Mouse (Mus musculus): ENCODE results near the gene Olfr1274-ps.
"Not testable (repeated sequence)": the region's sequence is repeated elsewhere in the genome, so short reads cannot be mapped to it uniquely, and the experiment has no call there.

Olfr1274-ps gene

DNA sequence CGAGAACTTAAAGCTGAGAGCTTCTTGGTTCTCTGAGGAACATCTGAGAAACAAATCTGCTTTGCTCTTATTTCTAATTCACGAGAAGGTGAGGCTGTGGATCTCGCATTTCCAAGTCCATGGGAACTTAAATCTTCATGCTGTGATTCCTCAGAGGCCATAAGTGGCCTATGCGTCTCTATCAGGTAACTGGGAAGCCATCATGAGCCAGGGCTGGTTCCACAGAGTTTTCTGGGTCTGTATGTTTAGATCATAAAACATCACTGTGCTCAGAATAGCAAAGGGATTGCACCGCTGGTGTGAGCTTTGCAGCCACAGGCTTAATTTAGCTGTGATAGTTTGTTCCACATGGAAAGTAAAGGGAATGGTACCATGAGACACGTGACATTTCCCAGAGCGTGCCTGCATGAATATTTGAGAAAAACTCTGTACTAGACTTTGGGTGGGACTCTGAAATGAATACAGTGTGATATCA lies at the start of gene Olfr1274-ps:
Gene Olfr1274-ps, plus strand, starts transcription at position 51 of the 475 bp plus-strand sequence.
- DNase-seq (ENCODE audit: low spot score), result not testable (repeated sequence)

GRCm38 (mm10) chr2:90351047-90351446 lies 47.4 kb upstream of the Olfr1274-ps start:
- DNase-seq (ENCODE audit: low spot score), result not testable (repeated sequence)

DNA sequence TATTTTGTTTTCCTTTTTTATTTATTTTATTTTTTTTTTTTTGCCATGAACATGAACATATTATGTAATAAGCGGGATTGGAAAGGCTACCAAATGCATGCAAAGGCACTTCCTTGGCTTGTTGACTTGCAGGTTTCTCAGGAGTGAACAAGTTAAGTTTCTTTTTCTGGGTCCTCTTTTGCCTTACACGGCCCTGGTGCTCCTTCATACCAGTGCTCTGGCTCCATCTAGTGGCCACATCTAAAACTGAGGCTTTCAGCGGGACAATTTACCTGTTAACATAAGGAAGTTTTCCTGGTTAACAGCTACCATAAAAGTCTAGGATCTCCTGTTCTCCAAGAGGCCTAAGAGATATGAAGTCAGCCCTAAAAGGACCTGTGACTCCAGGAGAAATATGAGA lies 46.9 kb upstream of the Olfr1274-ps start:
- not testable (repeated sequence) for DNase-seq (ENCODE audit: low spot score)

GRCm38 (mm10) chr2:90359229-90359628 lies 39.3 kb upstream of the Olfr1274-ps start:
- not testable (repeated sequence) for DNase-seq (ENCODE audit: low spot score)

DNA sequence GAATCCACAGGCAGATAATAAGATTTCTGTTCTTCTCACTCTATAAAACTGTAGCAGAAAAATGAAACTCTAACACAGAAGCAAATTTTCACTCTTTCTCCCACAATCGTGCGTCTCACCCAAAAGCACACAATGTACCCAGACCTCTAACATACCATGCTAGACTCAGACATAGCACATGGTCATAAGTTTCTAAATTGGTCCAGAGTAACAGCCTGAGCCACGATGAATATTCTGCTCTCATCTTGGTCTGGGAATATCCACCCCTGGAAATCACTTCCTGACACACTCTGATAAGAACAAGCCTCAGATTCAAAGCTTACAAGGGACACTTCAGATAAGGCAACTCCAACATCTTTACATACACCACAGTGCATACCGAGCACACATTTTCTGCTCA lies 38.3 kb upstream of the Olfr1274-ps start:
- DNase-seq (ENCODE audit: low spot score), result not testable (repeated sequence)

- DNase-seq (ENCODE audit: low spot score), result not testable (repeated sequence)
These were observed 15.8 kb downstream of the Olfr1274-ps start for GRCm38 (mm10) chr2:90414110-90414821.

- DNase-seq (ENCODE audit: low spot score), result not testable (repeated sequence)
These were observed 23.8 kb downstream of the Olfr1274-ps start for GRCm38 (mm10) chr2:90422282-90422681.

DNA sequence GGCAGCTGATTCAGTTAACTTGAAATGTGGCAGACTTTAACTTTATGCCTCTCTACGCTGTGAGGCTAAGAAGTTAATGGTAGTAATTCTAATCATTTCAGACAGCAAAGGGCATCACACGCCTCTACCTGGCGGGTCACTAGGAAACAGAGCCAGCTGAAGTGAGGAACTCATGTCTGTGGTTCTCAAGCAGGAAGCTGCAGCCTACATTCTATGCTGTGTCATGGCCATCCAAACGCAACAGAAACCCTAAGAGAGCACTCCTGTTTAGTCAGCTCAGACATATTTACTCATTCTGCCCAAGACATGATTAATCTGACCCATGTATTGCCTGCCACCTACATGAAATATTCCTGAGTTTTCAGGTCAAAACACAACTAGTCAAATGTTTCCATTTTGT lies 26.5 kb downstream of the Olfr1274-ps start:
- DNase-seq (ENCODE audit: low spot score), result not testable (repeated sequence)

GRCm38 (mm10) chr2:90428988-90429717 lies 30.7 kb downstream of the Olfr1274-ps start:
- not testable (repeated sequence) for DNase-seq (ENCODE audit: low spot score)

GRCm38 (mm10) chr2:90429782-90430181 lies 31.3 kb downstream of the Olfr1274-ps start:
- not testable (repeated sequence) for DNase-seq (ENCODE audit: low spot score)

GRCm38 (mm10) chr2:90437453-90437852 lies 39.0 kb downstream of the Olfr1274-ps start:
- DNase-seq (ENCODE audit: low spot score), result not testable (repeated sequence)

- not testable (repeated sequence) for DNase-seq (ENCODE audit: low spot score)
These were observed 41.7 kb downstream of the Olfr1274-ps start for GRCm38 (mm10) chr2:90440169-90440568.

GRCm38 (mm10) chr2:90441811-90442210 lies 43.3 kb downstream of the Olfr1274-ps start:
- not testable (repeated sequence) for DNase-seq (ENCODE audit: low spot score)

DNA sequence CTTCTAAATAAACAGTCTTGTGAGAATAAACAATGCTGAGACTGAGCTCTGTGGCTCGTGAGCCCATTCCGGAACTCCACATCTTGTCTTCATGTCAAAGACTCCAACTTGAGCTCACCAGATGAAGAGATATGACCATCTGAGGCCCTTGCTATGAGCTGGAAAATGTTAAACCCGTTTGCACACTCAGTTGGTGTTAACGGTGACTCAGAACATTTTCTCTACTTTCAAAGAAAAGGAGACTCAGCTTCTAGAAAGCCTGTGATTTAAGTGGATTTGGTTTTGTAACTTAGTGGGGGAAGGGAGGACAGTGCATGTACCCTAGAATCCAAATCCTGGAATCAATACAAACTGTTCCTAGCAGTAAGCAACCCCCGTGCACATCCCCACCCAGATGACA lies 45.3 kb downstream of the Olfr1274-ps start:
- DNase-seq (ENCODE audit: low spot score), result no peak

GRCm38 (mm10) chr2:90448967-90449740 lies 50.7 kb downstream of the Olfr1274-ps start:
- DNase-seq (ENCODE audit: low spot score), result no peak

- DNase-seq (ENCODE audit: low spot score), result no peak
These were observed 53.9 kb downstream of the Olfr1274-ps start for GRCm38 (mm10) chr2:90452380-90452779.
